13 mouse cellular contexts compared by ENCODE assay signal in the genomic region with DNA sequence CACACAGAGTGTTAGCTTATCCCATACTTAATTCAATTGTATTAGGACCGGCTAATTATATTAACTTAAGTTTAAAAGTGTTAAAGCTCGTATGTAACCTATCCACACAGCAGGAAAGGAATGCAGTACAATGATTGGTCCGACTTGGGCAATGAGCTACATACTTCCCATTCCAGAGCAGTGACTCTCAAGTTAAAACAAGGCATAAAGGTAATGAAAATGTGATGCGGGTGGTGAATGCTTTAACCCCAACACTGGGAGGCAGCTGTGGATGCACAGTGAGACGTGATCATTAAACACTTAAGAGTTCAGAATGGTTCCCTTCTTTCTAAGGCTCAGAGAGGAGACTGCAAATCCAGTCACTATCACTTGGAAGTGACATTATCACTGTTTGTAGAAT. TPM values are rescaled to one million over a fixed set of nuclear protein-coding genes. Genes with fewer than 3 reads are reported as not detected.
A peak's percentile ranks its signal among the peaks of the same experiment; 100 is the strongest.
DNase-seq lines count a peak whose midpoint lies in the region; ATAC-seq and TF ChIP-seq lines count a peak whose summit lies in the region.
"Had no signal": no experiment of that assay in that cellular context is flagged by ENCODE, and none has a peak within 500 bp of the region (broad histone marks: within the 10 kb centered on the region; RNA-seq: fewer than 3 reads in every experiment).

No protein-coding gene starts in this region.

- H3K4me3 ChIP-seq in intestine, embryonic 14.5 days (ENCODE audit: low read depth, low read length), result no peak overlapping the region
- no peak overlapping the region for H3K4me3 ChIP-seq in intestine, embryonic 15.5 days (replicated peaks)
- no peak overlapping the region for H3K4me3 ChIP-seq in heart, postnatal 0 days (ENCODE audit: low read depth, low read length)
- H3K4me3 ChIP-seq: midbrain, embryonic 15.5 days had no signal

- 0 out of 2 replicates have a peak overlapping the region, but pooled peaks have one; percentile 11 for H3K4me2 ChIP-seq in intestine, embryonic 14.5 days (ENCODE audit: low read length)
- H3K4me2 ChIP-seq in intestine, embryonic 15.5 days (replicated peaks), result no peak overlapping the region
- H3K4me2 ChIP-seq in heart, postnatal 0 days (ENCODE audit: low read depth, low read length), result peak overlapping the region; percentile 60
- H3K4me2 ChIP-seq: hindbrain, embryonic 14.5 days; midbrain, embryonic 15.5 days had no signal

- DNase-seq in intestine, embryonic 14.5 days (ENCODE audit: low spot score), result no peak
- DNase-seq in 3134 (ENCODE audit: extremely low read depth, insufficient read length, low spot score), result peak; percentile 68
- peak; percentile 76 for DNase-seq in NIH3T3 (ENCODE audit: low read depth)
- DNase-seq in heart, postnatal 0 days (ENCODE audit: low spot score), result peak; percentile 83
- no peak for DNase-seq in right cerebral cortex, adult 2 months (ENCODE audit: low spot score in 2 of 2)
- DNase-seq in B cell, adult 2 months, result no peak
- DNase-seq: cerebellum, adult 8-10 months; gastrocnemius, postnatal 10 days; thymus, postnatal 25 days had no signal

- H3K9me3 ChIP-seq in intestine, embryonic 14.5 days (ENCODE audit: control insufficient read depth, low read length), result no peaks in the 10 kb centered on the region
- H3K9me3 ChIP-seq in intestine, embryonic 15.5 days, result no peaks in the 10 kb centered on the region
- no peaks in the 10 kb centered on the region for H3K9me3 ChIP-seq in heart, postnatal 0 days (replicated peaks; ENCODE audit: control insufficient read depth, low read length)
- H3K9me3 ChIP-seq: midbrain, embryonic 15.5 days had no signal

- H3K4me1 ChIP-seq in intestine, embryonic 14.5 days (replicated peaks; ENCODE audit: control insufficient read depth, insufficient read depth, low read length), result peaks cover 49% of the 10 kb centered on the region
- H3K4me1 ChIP-seq in intestine, embryonic 15.5 days (replicated peaks), result peaks cover 26% of the 10 kb centered on the region
- H3K4me1 ChIP-seq in heart, postnatal 0 days (ENCODE audit: control insufficient read depth, insufficient read depth), result peaks cover 45% of the 10 kb centered on the region

- TF ChIP-seq CTCF in heart, postnatal 0 days (IDR thresholded peaks at IDR 0.05; ENCODE audit: low read depth), result no peak

- WGBS in intestine, embryonic 14.5 days, result 41% methylated on average over 5 of the region's 5 CpGs
- 42% methylated on average over 5 of the region's 5 CpGs for whole genome bisulfite sequencing in intestine, embryonic 15.5 days
- WGBS in heart, postnatal 0 days, result 8% methylated on average over 5 of the region's 5 CpGs

- H3K27me3 ChIP-seq in intestine, embryonic 14.5 days (replicated peaks; ENCODE audit: control insufficient read depth, insufficient read depth, low read length), result no peaks in the 10 kb centered on the region
- H3K27me3 ChIP-seq in intestine, embryonic 15.5 days (replicated peaks), result no peaks in the 10 kb centered on the region
- no peaks in the 10 kb centered on the region for H3K27me3 ChIP-seq in heart, postnatal 0 days (ENCODE audit: control insufficient read depth, insufficient read depth, low read length)
- H3K27me3 ChIP-seq: midbrain, embryonic 15.5 days had no signal

- ATAC-seq in intestine, embryonic 14.5 days (replicated peaks; ENCODE audit: low FRiP score, low TSS enrichment, low read depth), result no peak
- ATAC-seq in intestine, embryonic 15.5 days, result no peak
- ATAC-seq in heart, postnatal 0 days (ENCODE audit: insufficient read depth, low read depth), result no peak; the same call in 1 of the 2 replicates
- ATAC-seq: forebrain, embryonic 14.5 days; midbrain, embryonic 15.5 days had no signal

- H3K9ac ChIP-seq in intestine, embryonic 14.5 days (ENCODE audit: low read length), result no peak overlapping the region
- no peak overlapping the region for H3K9ac ChIP-seq in intestine, embryonic 15.5 days
- no peak overlapping the region for H3K9ac ChIP-seq in heart, postnatal 0 days (replicated peaks; ENCODE audit: low read depth, low read length)
- H3K9ac ChIP-seq: hindbrain, embryonic 14.5 days; midbrain, embryonic 15.5 days had no signal

- H3K27ac ChIP-seq in intestine, embryonic 14.5 days (ENCODE audit: low read depth), result no peak overlapping the region
- H3K27ac ChIP-seq in intestine, embryonic 15.5 days, result no peak overlapping the region
- H3K27ac ChIP-seq in heart, postnatal 0 days (ENCODE audit: low read depth), result peak overlapping the region; percentile 95
- H3K27ac ChIP-seq: hindbrain, embryonic 14.5 days; midbrain, embryonic 15.5 days had no signal

- H3K36me3 ChIP-seq in intestine, embryonic 14.5 days (ENCODE audit: control insufficient read depth, insufficient read depth, low read length), result peaks cover 31% of the 10 kb centered on the region
- H3K36me3 ChIP-seq in intestine, embryonic 15.5 days, result peaks cover 11% of the 10 kb centered on the region; the same call in 1 of the 2 replicates
- H3K36me3 ChIP-seq in heart, postnatal 0 days (replicated peaks; ENCODE audit: control insufficient read depth, insufficient read depth, low read length), result peaks cover 23% of the 10 kb centered on the region
- H3K36me3 ChIP-seq: midbrain, embryonic 15.5 days had no signal

- no peak for TF ChIP-seq EP300 in heart, postnatal 0 days (IDR thresholded peaks at IDR 0.05; ENCODE audit: low read depth)

RNA-seq across cellular contexts. Expression of a gene that starts 3.2 kb away (rescaled TPM):
- polyA plus RNA-seq in intestine, embryonic 14.5 days (2014; fragmentation: Nextera tagmentation; extraction: Ambion mirVana), result 18.5 and 20.1 TPM in 2 replicates
- polyA plus RNA-seq in intestine, embryonic 15.5 days (2015; fragmentation: Nextera tagmentation; extraction: Ambion mirVana), result 11.1 and 12.6 TPM in 2 replicates
- total RNA-seq in heart, postnatal 0 days (2014; rRNA removed; ENCODE audit: low replicate concordance), result 392 and 459 TPM in 2 replicates
- polyA plus RNA-seq in heart, postnatal 0 days (2015; fragmentation: Nextera tagmentation; extraction: Ambion mirVana), result 214 and 238 TPM in 2 replicates

RNA-seq across cellular contexts. Expression of a gene that starts 3.5 kb away (rescaled TPM):
- polyA plus RNA-seq in intestine, embryonic 14.5 days (2014; fragmentation: Nextera tagmentation; extraction: Ambion mirVana), result 536 and 581 TPM in 2 replicates
- polyA plus RNA-seq in intestine, embryonic 15.5 days (2015; fragmentation: Nextera tagmentation; extraction: Ambion mirVana), result 490 and 556 TPM in 2 replicates
- 429 and 487 TPM in 2 replicates for total RNA-seq in heart, postnatal 0 days (2014; rRNA removed; ENCODE audit: low replicate concordance)
- polyA plus RNA-seq in heart, postnatal 0 days (2015; fragmentation: Nextera tagmentation; extraction: Ambion mirVana), result 773 and 817 TPM in 2 replicates

Comparison
In these comparisons a context has a peak if more than half of its experiments do, and no peak if none do; other contexts are left out.
1. DNase-seq: peak in 3134 (single experiment), NIH3T3 (single experiment) and heart, postnatal 0 days (single experiment); none in intestine, embryonic 14.5 days (single experiment), right cerebral cortex, adult 2 months (0 of 2) and B cell, adult 2 months (0 of 2).
2. RNA of a gene that starts 3.2 kb away (polyA plus RNA-seq): 214 to 238 TPM in heart, postnatal 0 days; 18.5 to 20.1 TPM in intestine, embryonic 14.5 days and 11.1 to 12.6 TPM in intestine, embryonic 15.5 days; every median in the first group is over 10 times any median in the second.